Mouse (Mus musculus) macrophage (primary cell): ENCODE measurements around the gene Klhl31. TPM values are rescaled to one million over a fixed set of nuclear protein-coding genes. Genes with fewer than 3 reads are reported as not detected.

Experiments used
- H3K27ac ChIP-seq: fragments of 350-480 bp; formaldehyde crosslinking; 2 replicates; pipeline ENCODE4 v1.9.0; 2021
- H3K36me3 ChIP-seq: fragments of 350-480 bp; formaldehyde crosslinking; 2 replicates; pipeline ENCODE4 v1.9.0; 2021; ENCODE audit errors: inconsistent target
- H3K4me3 ChIP-seq: fragments of 350-480 bp; formaldehyde crosslinking; 2 replicates; pipeline ENCODE4 v1.9.0; 2021; ENCODE audit errors: inconsistent target
- H3K79me2 ChIP-seq: fragments of 350-480 bp; formaldehyde crosslinking; 2 replicates; pipeline ENCODE4 v1.9.0; 2021; ENCODE audit errors: inconsistent target
- WGBS: methylation state at CpG from one replicate; pipeline ENCODE4 v1.1.7; 2026; ENCODE audit warnings: inconsistent platforms; ENCODE audit not compliant: missing documents; 5-methylcytosine and 5-hydroxymethylcytosine counted together
- polyA plus RNA-seq: library from polyadenylated mRNA; stranded (reverse); fragments of 250-400 nt; gene quantifications from 3 replicates; pipeline ENCODE4 v1.2.4, GENCODE M21; 2018; ENCODE audit warnings: inconsistent platforms
- total RNA-seq, 78 experiments: library from RNA; depleted of rRNA; stranded (reverse); fragments of 250-400 nt; gene quantifications; 1 replicate in 9 of 78; 2 replicates in 24 of 78; 3 replicates in 43 of 78; 4 replicates in 2 of 78; pipeline ENCODE4 v1.2.4; 2018; ENCODE audit warnings: inconsistent platforms in 56 of 78

The Klhl31 gene
- total RNA-seq (2018; cell fraction: chromatin; rRNA removed), result not detected
- total RNA-seq (2018; cell fraction: cytosol; rRNA removed), result not detected
- total RNA-seq (2018; cell fraction: nucleus; rRNA removed), result not detected
- not detected in 3 replicates for polyA plus RNA-seq

- no peaks in the 10 kb centered on the region for H3K79me2 ChIP-seq
- WGBS, result 54% methylated on average over 10 of the region's 10 CpGs
- H3K36me3 ChIP-seq, result no peaks in the 10 kb centered on the region
- no peak within 1 kb of the TSS for H3K4me3 ChIP-seq
- no peak within 1 kb of the TSS for H3K27ac ChIP-seq
These were observed at the start of gene Klhl31 for GRCm38 (mm10) chr9:77636450-77636951. Gene Klhl31 (plus strand): TSS chr9:77636500.

GRCm38 (mm10) chr9:77586806-77587591 is 49.3 kb upstream of the Klhl31 start:
- Histone ChIP-seq H3K4me3 (no peak overlapping the region), H3K27ac (no peak overlapping the region), H3K36me3 (no peaks in the 10 kb centered on the region), H3K79me2 (no peaks in the 10 kb centered on the region)
- 88% methylated on average over 6 of the region's 6 CpGs for WGBS

- Histone ChIP-seq H3K27ac (no peak overlapping the region), H3K36me3 (no peaks in the 10 kb centered on the region), H3K79me2 (no peaks in the 10 kb centered on the region), H3K4me3 (no peak overlapping the region)
- WGBS, result 94% methylated on average over 7 of the region's 7 CpGs
These were observed 48.7 kb upstream of the Klhl31 start for GRCm38 (mm10) chr9:77587616-77588015.

GRCm38 (mm10) chr9:77589496-77589895 is 46.8 kb upstream of the Klhl31 start:
- Histone ChIP-seq H3K79me2 (no peaks in the 10 kb centered on the region), H3K27ac (no peak overlapping the region), H3K36me3 (no peaks in the 10 kb centered on the region), H3K4me3 (no peak overlapping the region)
- WGBS, result 74% methylated on average over 2 of the region's 2 CpGs

- Histone ChIP-seq H3K36me3 (no peaks in the 10 kb centered on the region), H3K4me3 (no peak overlapping the region), H3K27ac (no peak overlapping the region), H3K79me2 (no peaks in the 10 kb centered on the region)
- 60% methylated on average over 4 of the region's 4 CpGs for WGBS
These were observed 43.9 kb upstream of the Klhl31 start for GRCm38 (mm10) chr9:77592423-77592822.

- Histone ChIP-seq H3K79me2 (no peaks in the 10 kb centered on the region), H3K4me3 (no peak overlapping the region), H3K36me3 (no peaks in the 10 kb centered on the region), H3K27ac (no peak overlapping the region)
- 91% methylated on average over 12 of the region's 12 CpGs for WGBS
These were observed 41.2 kb upstream of the Klhl31 start for GRCm38 (mm10) chr9:77595006-77595626.

GRCm38 (mm10) chr9:77596355-77596754 is 39.9 kb upstream of the Klhl31 start:
- H3K79me2 ChIP-seq, result no peaks in the 10 kb centered on the region
- WGBS, result 10% methylated on average over 7 of the region's 7 CpGs

GRCm38 (mm10) chr9:77598560-77598959 is 37.7 kb upstream of the Klhl31 start:
- 48% methylated on average over 3 of the region's 3 CpGs for WGBS
- H3K4me3 ChIP-seq, result no peak overlapping the region
- H3K79me2 ChIP-seq, result no peaks in the 10 kb centered on the region
- no peaks in the 10 kb centered on the region for H3K36me3 ChIP-seq
- H3K27ac ChIP-seq, result no peak overlapping the region

More at GRCm38 (mm10) chr9:77596355-77596754, 39.9 kb upstream of the Klhl31 start:
- no peak overlapping the region for H3K27ac ChIP-seq
- no peaks in the 10 kb centered on the region for H3K36me3 ChIP-seq
- no peak overlapping the region for H3K4me3 ChIP-seq

GRCm38 (mm10) chr9:77602302-77603266 is 33.7 kb upstream of the Klhl31 start:
- Histone ChIP-seq H3K27ac (no peak overlapping the region), H3K4me3 (no peak overlapping the region), H3K36me3 (no peaks in the 10 kb centered on the region), H3K79me2 (no peaks in the 10 kb centered on the region)
- WGBS, result 89% methylated on average over 10 of the region's 10 CpGs

GRCm38 (mm10) chr9:77603965-77604509 is 32.3 kb upstream of the Klhl31 start:
- 100% methylated on average over 1 of the region's 1 CpGs for WGBS
- Histone ChIP-seq H3K79me2 (no peaks in the 10 kb centered on the region), H3K4me3 (no peak overlapping the region), H3K27ac (no peak overlapping the region), H3K36me3 (no peaks in the 10 kb centered on the region)

- H3K4me3 ChIP-seq, result no peak overlapping the region
- no peaks in the 10 kb centered on the region for H3K79me2 ChIP-seq
- no peak overlapping the region for H3K27ac ChIP-seq
- 17% methylated on average over 6 of the region's 6 CpGs for WGBS
- H3K36me3 ChIP-seq, result no peaks in the 10 kb centered on the region
These were observed 29.0 kb upstream of the Klhl31 start for GRCm38 (mm10) chr9:77607295-77607694.

- Histone ChIP-seq H3K4me3 (no peak overlapping the region), H3K27ac (no peak overlapping the region), H3K79me2 (no peaks in the 10 kb centered on the region), H3K36me3 (no peaks in the 10 kb centered on the region)
- WGBS, result 32% methylated on average over 3 of the region's 7 CpGs
These were observed 28.5 kb upstream of the Klhl31 start for GRCm38 (mm10) chr9:77607840-77608239.

GRCm38 (mm10) chr9:77610811-77611210 is 25.5 kb upstream of the Klhl31 start:
- Histone ChIP-seq H3K79me2 (no peaks in the 10 kb centered on the region), H3K4me3 (no peak overlapping the region), H3K27ac (no peak overlapping the region), H3K36me3 (no peaks in the 10 kb centered on the region)

GRCm38 (mm10) chr9:77612349-77612748 is 24.0 kb upstream of the Klhl31 start:
- H3K27ac ChIP-seq, result no peak overlapping the region
- WGBS, result 90% methylated on average over 4 of the region's 4 CpGs
- no peaks in the 10 kb centered on the region for H3K79me2 ChIP-seq
- no peak overlapping the region for H3K4me3 ChIP-seq
- no peaks in the 10 kb centered on the region for H3K36me3 ChIP-seq
